Mouse (Mus musculus): ENCODE results near the gene Tcp11x2. TPM values are rescaled to one million over a fixed set of nuclear protein-coding genes. Genes with fewer than 3 reads are reported as not detected.

The Tcp11x2 gene
- total RNA-seq (2021): not detected
- long read RNA-seq, experiment 1: 0 reads
- long read RNA-seq, experiment 2: 0 reads

GRCm38 (mm10) chrX:135693633-135694032 is at the start of gene Tcp11x2:
TSS of gene Tcp11x2 (minus strand) at chrX:135693790.
- DNase-seq: no peak
- intact Hi-C loops (cut with DNase I): no loop called here

- DNase-seq: no peak
- intact Hi-C loops (cut with DNase I): no loop called here
Measured at GRCm38 (mm10) chrX:135743056-135743355, 49.4 kb upstream of the Tcp11x2 start.

- intact Hi-C loops (cut with DNase I): no loop called here
- peak; percentile 77 to 87 for DNase-seq
Measured at GRCm38 (mm10) chrX:135742304-135743055, 48.9 kb upstream of the Tcp11x2 start, which contains the start of the genes Armcx5 and Gprasp1. TSS of gene Armcx5 (plus strand) at chrX:135742733. TSS of gene Gprasp1 (plus strand) at chrX:135742733.

GRCm38 (mm10) chrX:135738730-135739520 is 45.3 kb upstream of the Tcp11x2 start:
- intact Hi-C loops (cut with DNase I): loop anchor here (2.0 kb wide), 1 partner anchor 14 kb away; no protein-coding TSS in a partner anchor
- no peak for DNase-seq

- DNase-seq: no peak
- intact Hi-C loops (cut with DNase I): no loop called here
Measured at GRCm38 (mm10) chrX:135725161-135725560, 31.6 kb upstream of the Tcp11x2 start, which contains the start of gene Tmsb15a. TSS of gene Tmsb15a (minus strand) at chrX:135725261.

GRCm38 (mm10) chrX:135712845-135713244 is 19.3 kb upstream of the Tcp11x2 start:
- intact Hi-C loops (cut with DNase I): no loop called here

GRCm38 (mm10) chrX:135704349-135704748 is 10.8 kb upstream of the Tcp11x2 start:
- DNase-seq: no peak
- intact Hi-C loops (cut with DNase I): no loop called here

More at GRCm38 (mm10) chrX:135712845-135713244, 19.3 kb upstream of the Tcp11x2 start:
- DNase-seq: no peak

GRCm38 (mm10) chrX:135703111-135703510 is 9.5 kb upstream of the Tcp11x2 start:
- intact Hi-C loops (cut with DNase I): no loop called here
- DNase-seq: no peak

- intact Hi-C loops (cut with DNase I): no loop called here
- no peak for DNase-seq
Measured at GRCm38 (mm10) chrX:135687802-135688201, 5.8 kb downstream of the Tcp11x2 start.

- no peak for DNase-seq
- intact Hi-C loops (cut with DNase I): no loop called here
Measured at GRCm38 (mm10) chrX:135681858-135682257, 11.7 kb downstream of the Tcp11x2 start.

GRCm38 (mm10) chrX:135652173-135652772 is 41.3 kb downstream of the Tcp11x2 start:
- intact Hi-C loops (cut with DNase I): loop anchor here (1.0 to 5.0 kb wide), 2 partner anchors 47 to 100 kb away; no protein-coding TSS in a partner anchor
- DNase-seq: peak in 1 of 2 experiments; percentile 3

- DNase-seq: no peak
- intact Hi-C loops (cut with DNase I): no loop called here
Measured at GRCm38 (mm10) chrX:135627605-135628004, 66.0 kb downstream of the Tcp11x2 start, which contains the start of gene Prame. TSS of gene Prame (minus strand) at chrX:135627705.

Other genes with a start within 250 kb of the Tcp11x2 start
- not detected for gene AV320801, start 199.2 kb downstream of the Tcp11x2 start, total RNA-seq (2021)
- gene Nxf7, start 95.0 kb downstream of the Tcp11x2 start, total RNA-seq (2021): under 1 TPM in 1 of 2 experiments, not detected in 1; 0.10 TPM
- gene Prame, start 66.1 kb downstream of the Tcp11x2 start, total RNA-seq (2021): not detected
- not detected for gene Tmsb15a, start 31.5 kb upstream of the Tcp11x2 start, total RNA-seq (2021)
- 1 to 10 TPM; 6.4 to 6.5 TPM for gene Armcx5, start 48.9 kb upstream of the Tcp11x2 start, total RNA-seq (2021)
- gene Gprasp1, start 48.9 kb upstream of the Tcp11x2 start, total RNA-seq (2021): 10 to 100 TPM; 17.8 to 21.5 TPM
- 10 to 100 TPM; 16.1 to 26.6 TPM for gene Bhlhb9, start 103.8 kb upstream of the Tcp11x2 start, total RNA-seq (2021)
- 1 to 10 TPM; 2.9 TPM for gene Gprasp2, start 145.2 kb upstream of the Tcp11x2 start, total RNA-seq (2021)

All from heart, postnatal 14 days (tissue).